Mouse (Mus musculus): ENCODE results near the gene Cnot4.

GRCm38 (mm10) chr6:34988081-34988761 is 145.3 kb downstream of the Cnot4 start, which contains the start of gene Slc23a4:
- no peak for TF ChIP-seq POLR2A (IDR thresholded peaks at IDR 0.05; ENCODE audit: borderline replicate concordance, control insufficient read depth, low read depth, low read length)
- no peak for TF ChIP-seq CTCF (IDR thresholded peaks at IDR 0.05; ENCODE audit: control insufficient read depth, insufficient read depth, low read length)
